Mouse (Mus musculus) left cerebral cortex, adult 11 months (tissue): ENCODE data around the gene Ccdc148.

Experiments used
- DNase-seq: peaks from one replicate; pipeline ENCODE4 v3.0.0; 2022; ENCODE audit warnings: low spot score

The Ccdc148 gene

GRCm38 (mm10) chr2:59178960-59179359, 18.5 kb upstream of the Ccdc148 start:
- no peak for DNase-seq

- no peak for DNase-seq
These were observed 17.7 kb upstream of the Ccdc148 start for GRCm38 (mm10) chr2:59178191-59178590.

GRCm38 (mm10) chr2:59175926-59176325, 15.4 kb upstream of the Ccdc148 start:
- DNase-seq = no peak

GRCm38 (mm10) chr2:59171533-59171932, 11.1 kb upstream of the Ccdc148 start:
- DNase-seq = no peak

- no peak for DNase-seq
These were observed 10.1 kb upstream of the Ccdc148 start for GRCm38 (mm10) chr2:59170593-59170992.

GRCm38 (mm10) chr2:59170208-59170589, 9.7 kb upstream of the Ccdc148 start:
- no peak for DNase-seq

- DNase-seq = no peak
These were observed 9.2 kb upstream of the Ccdc148 start for GRCm38 (mm10) chr2:59169572-59170207.

- DNase-seq = no peak
These were observed 7.3 kb upstream of the Ccdc148 start for GRCm38 (mm10) chr2:59167830-59168229.

- no peak for DNase-seq
These were observed 6.5 kb upstream of the Ccdc148 start for GRCm38 (mm10) chr2:59166976-59167375.

GRCm38 (mm10) chr2:59162285-59162600, 1.8 kb upstream of the Ccdc148 start:
- no peak for DNase-seq

GRCm38 (mm10) chr2:59161441-59162284, 1.2 kb upstream of the Ccdc148 start:
- DNase-seq = peak; percentile 66

- no peak for DNase-seq
These were observed 548 bp upstream of the Ccdc148 start for GRCm38 (mm10) chr2:59161021-59161440.

- no peak for DNase-seq
These were observed 400 bp downstream of the Ccdc148 start for GRCm38 (mm10) chr2:59159961-59160604.

GRCm38 (mm10) chr2:59158117-59158516, 2.4 kb downstream of the Ccdc148 start:
- DNase-seq = no peak

- DNase-seq = no peak
These were observed 5.1 kb downstream of the Ccdc148 start for GRCm38 (mm10) chr2:59155428-59155827.

GRCm38 (mm10) chr2:59131044-59131443, 29.4 kb downstream of the Ccdc148 start:
- DNase-seq = no peak

- DNase-seq = no peak
These were observed 30.7 kb downstream of the Ccdc148 start for GRCm38 (mm10) chr2:59129821-59130220.

GRCm38 (mm10) chr2:59129023-59129422, 31.5 kb downstream of the Ccdc148 start:
- no peak for DNase-seq

GRCm38 (mm10) chr2:59055615-59056145, 104.8 kb downstream of the Ccdc148 start:
- DNase-seq = no peak

GRCm38 (mm10) chr2:59054339-59054738, 106.1 kb downstream of the Ccdc148 start:
- no peak for DNase-seq

- no peak for DNase-seq
These were observed 106.9 kb downstream of the Ccdc148 start for GRCm38 (mm10) chr2:59053461-59054039.

- DNase-seq = no peak
These were observed 110.1 kb downstream of the Ccdc148 start for GRCm38 (mm10) chr2:59050245-59050824.
